Mouse (Mus musculus) small intestine, adult 2 months (tissue): ENCODE measurements around the gene Tnfaip1. TPM values are rescaled to one million over a fixed set of nuclear protein-coding genes. Genes with fewer than 3 reads are reported as not detected.

Source experiments
- H3K27ac ChIP-seq: fragments of 200-500 bp; 2 replicates; pipeline ENCODE4 v1.5.1; 2012; ENCODE audit warnings: low read depth, low read length, control low read depth, inconsistent platforms; ENCODE audit not compliant: insufficient read depth
- H3K27me3 ChIP-seq: fragments of 200-500 bp; 2 replicates; pipeline ENCODE4 v1.6.1; 2012; ENCODE audit warnings: mild to moderate bottlenecking, moderate library complexity, low read length, inconsistent platforms; ENCODE audit not compliant: control insufficient read depth, insufficient read depth
- H3K36me3 ChIP-seq: fragments of 200-500 bp; 2 replicates; pipeline ENCODE4 v1.6.1; 2012; ENCODE audit warnings: mild to moderate bottlenecking, low read length, control low read depth, inconsistent platforms; ENCODE audit not compliant: control insufficient read depth, insufficient read depth
- H3K4me1 ChIP-seq: fragments of 200-500 bp; 2 replicates; pipeline ENCODE4 v1.6.1; 2012; ENCODE audit warnings: low read length, inconsistent platforms, mixed read lengths; ENCODE audit not compliant: control insufficient read depth, insufficient read depth, insufficient read length
- H3K4me3 ChIP-seq: fragments of 200-500 bp; 2 replicates; pipeline ENCODE4 v1.5.1; 2012; ENCODE audit warnings: low read depth, mild to moderate bottlenecking, control low read depth, inconsistent platforms, low read length, moderate library complexity
- CTCF ChIP-seq: fragments of 200-500 bp; IDR thresholded peaks from 2 replicates; pipeline ENCODE4 v1.5.1; 2012; ENCODE audit warnings: low read depth, mild to moderate bottlenecking, control low read depth, inconsistent platforms, low read length, moderate library complexity, mixed read lengths; ENCODE audit not compliant: insufficient replicate concordance, insufficient read length; ENCODE audit errors: extremely low read depth
- POLR2A ChIP-seq: fragments of 200-500 bp; IDR thresholded peaks from 2 replicates; pipeline ENCODE4 v1.6.1; 2012; ENCODE audit warnings: low read depth, mild to moderate bottlenecking, control low read depth, inconsistent platforms, low read length, moderate library complexity
- WGBS: fragments of 180-500 bp; shearing (Covaris S2); methylation state at CpG from one replicate; pipeline ENCODE4 v1.1.7; 2018; 5-methylcytosine and 5-hydroxymethylcytosine counted together
- polyA plus RNA-seq: library from polyadenylated mRNA; depleted of rRNA; stranded (reverse); fragments of >200 nt; gene quantifications from 2 replicates; pipeline ENCODE4 v1.2.3, GENCODE M21; 2012

The Tnfaip1 gene
- polyA plus RNA-seq, 1 experiment, result 64.5 TPM

DNA sequence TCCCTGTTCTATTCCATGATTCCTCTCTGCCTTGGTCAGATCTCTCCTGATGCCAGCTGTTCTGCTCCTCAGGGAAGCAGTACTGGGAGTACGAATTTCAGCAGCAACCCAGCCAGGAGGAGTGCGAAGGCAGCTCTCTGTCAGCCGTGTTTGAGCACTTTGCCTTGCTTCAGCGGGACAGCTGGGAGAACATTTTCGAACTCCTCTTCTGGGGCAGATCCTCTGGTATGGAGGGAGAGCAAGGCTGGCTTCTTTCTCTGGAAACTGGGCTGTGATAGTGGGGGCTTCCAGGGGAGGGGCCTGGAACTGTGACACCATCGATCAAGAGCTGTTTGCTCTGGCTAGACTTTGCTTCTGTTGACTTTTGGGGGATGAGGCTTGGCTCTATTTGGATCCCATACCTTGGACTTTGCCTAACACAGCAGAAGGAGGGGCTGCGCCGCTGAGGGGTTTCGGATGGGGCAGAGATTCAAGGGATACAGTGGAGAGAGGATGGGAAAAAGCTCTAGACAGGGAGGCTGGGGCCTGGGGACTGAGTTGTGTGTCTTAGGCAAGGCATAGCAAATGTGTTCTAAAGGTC lies 35.4 kb downstream of the Tnfaip1 start:
- 23% methylated on average over 9 of the region's 9 CpGs for WGBS
- Histone ChIP-seq H3K27ac (no peak overlapping the region), H3K36me3 (peaks cover 4% of the 10 kb centered on the region; the same call in 1 of the 2 replicates), H3K27me3 (peaks cover 21% of the 10 kb centered on the region), H3K4me1 (peaks cover 6% of the 10 kb centered on the region), H3K4me3 (no peak overlapping the region)
- TF ChIP-seq CTCF, result no peak
- TF ChIP-seq POLR2A, result no peak

DNA sequence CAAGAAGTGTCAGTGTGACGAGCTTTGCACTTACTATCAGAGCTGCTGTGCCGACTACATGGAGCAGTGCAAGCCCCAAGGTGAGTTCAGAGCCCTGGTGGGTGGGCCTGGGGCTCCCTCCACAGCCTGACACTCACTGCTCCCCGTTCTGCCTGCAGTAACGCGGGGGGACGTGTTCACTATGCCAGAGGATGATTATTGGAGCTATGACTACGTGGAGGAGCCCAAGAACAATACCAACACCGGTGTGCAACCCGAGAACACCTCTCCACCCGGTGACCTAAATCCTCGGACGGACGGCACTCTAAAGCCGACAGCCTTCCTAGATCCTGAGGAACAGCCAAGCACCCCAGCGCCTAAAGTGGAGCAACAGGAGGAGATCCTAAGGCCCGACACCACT lies 36.6 kb downstream of the Tnfaip1 start:
- no peak for TF ChIP-seq CTCF
- TF ChIP-seq POLR2A, result no peak
- Histone ChIP-seq H3K27me3 (peaks cover 21% of the 10 kb centered on the region), H3K27ac (no peak overlapping the region), H3K4me3 (no peak overlapping the region), H3K36me3 (no peaks in the 10 kb centered on the region), H3K4me1 (peaks cover 6% of the 10 kb centered on the region)
- WGBS, result 43% methylated on average over 16 of the region's 16 CpGs

DNA sequence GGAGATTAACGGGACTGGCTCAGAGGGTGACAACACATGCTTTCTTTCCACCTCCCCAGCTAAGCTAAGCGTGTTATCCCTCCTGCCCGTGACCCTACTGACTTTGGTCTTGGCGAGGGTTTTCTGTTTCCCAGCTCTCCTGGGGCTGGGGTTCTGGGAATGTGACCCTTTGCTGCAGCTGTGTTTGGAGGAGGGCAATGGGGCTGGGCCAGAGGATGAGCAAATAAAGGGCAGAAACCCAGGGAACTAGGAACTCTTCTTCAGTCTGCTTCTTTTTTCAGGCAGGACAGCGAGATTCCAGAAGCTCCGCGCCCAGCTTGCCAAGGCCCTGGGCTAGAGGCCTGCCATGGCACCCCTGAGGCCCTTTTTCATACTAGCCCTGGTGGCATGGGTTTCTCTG lies 37.1 kb downstream of the Tnfaip1 start, which contains the start of gene Vtn:
TSS of gene Vtn (plus strand) at position 88 of the 400 bp plus-strand sequence.
- no peak within 1 kb of the TSS for H3K27ac ChIP-seq
- TF ChIP-seq POLR2A, result no peak
- no peak for TF ChIP-seq CTCF
- WGBS, result 57% methylated on average over 7 of the region's 7 CpGs
- H3K36me3 ChIP-seq, result no peaks in the 10 kb centered on the region
- peak within 1 kb of the TSS; percentile 52 for H3K4me3 ChIP-seq
- peaks cover 21% of the 10 kb centered on the region for H3K27me3 ChIP-seq
- peaks cover 6% of the 10 kb centered on the region for H3K4me1 ChIP-seq

DNA sequence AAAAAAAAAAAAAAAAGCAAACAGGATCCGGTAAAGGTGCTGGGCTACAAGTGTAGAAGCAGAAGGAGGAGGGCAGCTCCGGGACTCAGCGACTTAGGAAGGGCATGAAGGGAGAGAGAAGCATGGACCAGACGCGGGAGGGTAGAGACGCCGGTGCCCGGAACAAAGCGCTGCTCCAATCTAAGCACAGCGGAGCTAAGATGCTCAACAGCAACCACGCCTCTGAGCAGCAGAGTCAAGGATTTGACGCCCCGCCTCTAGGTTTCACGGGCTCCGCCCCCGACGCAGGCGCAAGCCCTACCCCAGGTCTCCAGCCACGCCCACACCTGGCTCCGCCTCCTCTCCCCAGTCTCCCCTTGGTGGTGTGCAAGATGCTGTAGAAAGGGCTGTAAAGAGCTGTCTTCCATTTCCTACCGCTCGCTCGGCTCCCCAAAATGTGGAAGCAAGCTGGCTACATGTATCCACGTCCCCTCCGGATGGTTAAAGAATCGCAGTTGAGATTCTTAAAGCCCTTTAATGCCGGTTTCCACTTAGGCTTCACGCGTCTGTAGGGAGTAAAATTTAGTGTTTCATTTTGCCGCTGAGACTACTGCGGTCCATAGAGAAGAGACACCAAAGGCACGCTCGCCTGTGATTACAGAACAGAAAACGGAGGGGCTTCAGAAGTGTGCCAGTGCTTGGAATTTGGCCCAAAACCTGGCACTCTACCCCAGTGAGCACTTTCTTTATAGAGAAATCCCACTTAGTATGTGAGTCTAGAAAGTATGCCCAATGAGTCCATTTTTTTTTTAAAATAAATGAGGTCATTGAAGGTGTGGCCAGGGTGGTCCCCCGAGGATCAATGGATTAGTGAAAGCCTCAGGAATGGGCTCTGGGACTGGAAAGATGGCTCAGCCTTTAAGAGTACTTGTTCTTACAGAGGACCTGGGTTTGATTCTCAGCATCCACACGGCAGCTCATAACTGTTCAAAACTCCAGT lies 38.3 kb downstream of the Tnfaip1 start, which contains the start of gene Sarm1:
TSS of gene Sarm1 (minus strand) at position 211 of the 979 bp plus-strand sequence.
- 3% methylated on average over 36 of the region's 36 CpGs for WGBS
- Histone ChIP-seq H3K4me1 (peaks cover 6% of the 10 kb centered on the region), H3K27me3 (peaks cover 21% of the 10 kb centered on the region), H3K27ac (no peak within 1 kb of the TSS), H3K4me3 (peak within 1 kb of the TSS; percentile 52), H3K36me3 (no peaks in the 10 kb centered on the region)
- no peak for TF ChIP-seq CTCF
- TF ChIP-seq POLR2A, result no peak

DNA sequence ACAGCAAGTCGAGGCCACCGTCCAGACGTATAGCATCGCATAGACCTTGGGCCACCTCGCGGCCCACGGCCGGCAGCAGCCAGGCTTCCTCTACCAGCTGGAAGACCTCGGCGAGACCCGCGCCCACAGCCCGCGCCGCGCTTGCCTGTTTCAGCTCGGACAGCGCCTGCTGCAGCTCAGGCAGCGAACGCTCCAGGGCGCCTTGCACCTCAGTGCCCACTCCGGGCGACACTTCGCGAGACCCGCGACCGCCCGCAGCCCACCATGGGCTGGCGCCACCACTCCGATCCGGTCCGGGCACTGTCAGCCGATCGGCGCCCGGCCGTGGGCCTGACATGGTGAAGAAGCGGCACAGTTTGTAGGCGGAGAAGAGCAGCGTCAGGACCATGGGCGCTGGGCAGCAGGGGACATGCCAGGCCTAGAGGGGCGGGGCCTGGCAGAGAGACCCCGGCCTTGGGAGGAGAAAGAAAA lies 39.0 kb downstream of the Tnfaip1 start:
- H3K27me3 ChIP-seq, result peaks cover 21% of the 10 kb centered on the region
- TF ChIP-seq CTCF, result no peak
- TF ChIP-seq POLR2A, result no peak
- H3K27ac ChIP-seq, result no peak overlapping the region
- peak overlapping the region; percentile 52 for H3K4me3 ChIP-seq
- H3K36me3 ChIP-seq, result no peaks in the 10 kb centered on the region
- 3% methylated on average over 44 of the region's 44 CpGs for WGBS
- peaks cover 6% of the 10 kb centered on the region for H3K4me1 ChIP-seq

DNA sequence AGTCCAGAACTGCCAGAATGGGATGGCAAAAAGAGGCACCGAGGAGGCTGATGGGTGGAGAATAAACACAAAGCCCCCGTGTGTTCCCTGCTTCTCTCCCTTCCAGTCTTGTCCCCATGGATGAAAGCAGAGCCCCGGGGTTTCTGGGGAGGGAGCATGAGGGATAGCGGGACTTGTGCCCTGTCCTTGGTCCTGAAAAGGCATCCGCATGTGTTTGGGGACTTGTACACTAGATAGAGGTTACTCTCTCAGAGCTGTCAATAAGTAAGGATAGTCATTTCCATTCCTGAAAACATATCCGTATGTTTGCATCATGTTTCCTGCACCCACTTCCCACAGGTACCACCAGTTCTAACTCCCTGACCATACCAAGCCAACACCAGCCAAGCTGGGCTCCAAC lies 40.2 kb downstream of the Tnfaip1 start:
- no peak for TF ChIP-seq POLR2A
- TF ChIP-seq CTCF, result no peak
- WGBS, result 8% methylated on average over 6 of the region's 6 CpGs
- H3K27me3 ChIP-seq, result peaks cover 22% of the 10 kb centered on the region
- H3K27ac ChIP-seq, result no peak overlapping the region
- H3K4me1 ChIP-seq, result peaks cover 8% of the 10 kb centered on the region
- no peak overlapping the region for H3K4me3 ChIP-seq
- no peaks in the 10 kb centered on the region for H3K36me3 ChIP-seq
